ENCODE assay signal across 9 mouse cellular contexts in the genomic region with DNA sequence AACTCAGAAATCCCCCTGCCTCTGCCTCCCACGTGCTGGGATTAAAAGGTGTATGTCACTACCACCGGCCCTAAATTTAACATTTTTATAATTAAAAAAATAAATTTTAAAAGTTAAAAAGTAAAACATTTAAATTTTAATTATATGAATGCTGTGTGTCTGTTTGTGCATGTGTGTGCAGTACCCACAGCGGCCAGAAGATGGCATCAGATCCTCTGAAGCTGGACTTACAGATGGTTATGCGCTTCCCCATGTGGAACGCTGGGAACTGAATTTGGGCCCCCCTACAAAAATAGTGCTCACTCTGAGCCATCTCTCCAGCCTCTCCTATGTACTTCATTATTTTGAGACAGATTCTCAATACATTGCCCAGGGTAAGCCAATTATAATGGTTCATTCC. TPM values are rescaled to one million over a fixed set of nuclear protein-coding genes. Genes with fewer than 3 reads are reported as not detected.
DNase-seq lines count a peak whose midpoint lies in the region; ATAC-seq lines count a peak whose summit lies in the region.
"Had no signal": no experiment of that assay in that cellular context is flagged by ENCODE, and none has a peak within 500 bp of the region (broad histone marks: within the 10 kb centered on the region; RNA-seq: fewer than 3 reads in every experiment).

No protein-coding gene starts in this region.

- H3K4me2 ChIP-seq in hindbrain, embryonic 11.5 days (replicated peaks; ENCODE audit: low read depth, low read length), result no peak overlapping the region
- H3K4me2 ChIP-seq in hindbrain, embryonic 13.5 days, result no peak overlapping the region
- no peak overlapping the region for H3K4me2 ChIP-seq in midbrain, embryonic 16.5 days (ENCODE audit: low read length)
- H3K4me2 ChIP-seq: limb, embryonic 15.5 days had no signal

- H3K9ac ChIP-seq in hindbrain, embryonic 11.5 days (ENCODE audit: low read depth, low read length), result no peak overlapping the region
- no peak overlapping the region for H3K9ac ChIP-seq in hindbrain, embryonic 13.5 days
- no peak overlapping the region for H3K9ac ChIP-seq in midbrain, embryonic 16.5 days (ENCODE audit: low read depth, low read length)
- H3K9ac ChIP-seq: limb, embryonic 15.5 days had no signal

- H3K27me3 ChIP-seq in hindbrain, embryonic 11.5 days (ENCODE audit: control insufficient read depth, insufficient read depth, low read length), result no peaks in the 10 kb centered on the region
- no peaks in the 10 kb centered on the region for H3K27me3 ChIP-seq in hindbrain, embryonic 13.5 days
- no peaks in the 10 kb centered on the region for H3K27me3 ChIP-seq in midbrain, embryonic 16.5 days (ENCODE audit: control insufficient read depth, insufficient read depth, low read depth, low read length)
- H3K27me3 ChIP-seq: limb, embryonic 15.5 days had no signal

- H3K4me3 ChIP-seq in hindbrain, embryonic 11.5 days (ENCODE audit: low read depth, low read length), result no peak overlapping the region
- no peak overlapping the region for H3K4me3 ChIP-seq in hindbrain, embryonic 13.5 days
- no peak overlapping the region for H3K4me3 ChIP-seq in midbrain, embryonic 16.5 days (ENCODE audit: low read depth, low read length)
- H3K4me3 ChIP-seq: limb, embryonic 15.5 days had no signal

- no peak for ATAC-seq in hindbrain, embryonic 11.5 days (ENCODE audit: low FRiP score)
- ATAC-seq in hindbrain, embryonic 13.5 days (ENCODE audit: low FRiP score), result no peak
- 0 out of 2 replicates have a peak, but pooled peaks have one; percentile 48 for ATAC-seq in megakaryocyte progenitor cell, adult 5-6 weeks (replicated peaks; ENCODE audit: poor library complexity)
- no peak for ATAC-seq in midbrain, embryonic 16.5 days

- no peaks in the 10 kb centered on the region for H3K4me1 ChIP-seq in hindbrain, embryonic 11.5 days (replicated peaks; ENCODE audit: control insufficient read depth, insufficient read depth, low read length)
- H3K4me1 ChIP-seq in hindbrain, embryonic 13.5 days (replicated peaks), result no peaks in the 10 kb centered on the region
- H3K4me1 ChIP-seq in midbrain, embryonic 16.5 days (ENCODE audit: control insufficient read depth, insufficient read depth, low read length), result no peaks in the 10 kb centered on the region
- H3K4me1 ChIP-seq: limb, embryonic 15.5 days had no signal

- H3K27ac ChIP-seq in hindbrain, embryonic 11.5 days (ENCODE audit: low read depth, low read length), result no peak overlapping the region
- no peak overlapping the region for H3K27ac ChIP-seq in hindbrain, embryonic 13.5 days
- H3K27ac ChIP-seq in midbrain, embryonic 16.5 days (ENCODE audit: low read length), result no peak overlapping the region
- H3K27ac ChIP-seq: limb, embryonic 15.5 days had no signal

- peak; percentile 13 for DNase-seq in hindbrain, embryonic 11.5 days (ENCODE audit: low spot score)
- DNase-seq in A20 (ENCODE audit: low read depth, low spot score) (peak; percentile 45), NIH3T3 (ENCODE audit: low read depth) (peak; percentile 31)
- no peak for DNase-seq in layer of hippocampus, adult 9-11 months
- DNase-seq in layer of hippocampus, postnatal 14 days (ENCODE audit: low spot score in 2 of 2), result no peak

- H3K9me3 ChIP-seq in hindbrain, embryonic 11.5 days (ENCODE audit: control insufficient read depth, low read length), result no peaks in the 10 kb centered on the region; the same call in 1 of the 2 replicates
- peaks cover 9% of the 10 kb centered on the region for H3K9me3 ChIP-seq in hindbrain, embryonic 13.5 days
- H3K9me3 ChIP-seq in midbrain, embryonic 16.5 days (replicated peaks; ENCODE audit: control insufficient read depth, low read length, poor library complexity, severe bottlenecking), result peaks cover 4% of the 10 kb centered on the region

- WGBS in hindbrain, embryonic 11.5 days, result 56% methylated on average over 5 of the region's 5 CpGs
- WGBS in hindbrain, embryonic 13.5 days, result 64% methylated on average over 5 of the region's 5 CpGs
- 64% methylated on average over 5 of the region's 5 CpGs for WGBS in midbrain, embryonic 16.5 days

- no peaks in the 10 kb centered on the region for H3K36me3 ChIP-seq in hindbrain, embryonic 11.5 days (ENCODE audit: control insufficient read depth, insufficient read depth, low read length)
- no peaks in the 10 kb centered on the region; the same call in 1 of the 2 replicates for H3K36me3 ChIP-seq in hindbrain, embryonic 13.5 days
- no peaks in the 10 kb centered on the region for H3K36me3 ChIP-seq in midbrain, embryonic 16.5 days (ENCODE audit: control insufficient read depth, insufficient read depth, low read length)
- H3K36me3 ChIP-seq: limb, embryonic 15.5 days had no signal

RNA-seq across cellular contexts. Expression of a gene that starts 14.2 kb away (rescaled TPM):
- 3.3 and 3.9 TPM in 2 replicates for polyA plus RNA-seq in hindbrain, embryonic 11.5 days (2014; fragmentation: Nextera tagmentation; extraction: Ambion mirVana)
- polyA plus RNA-seq in hindbrain, embryonic 13.5 days (2015; fragmentation: Nextera tagmentation; extraction: Ambion mirVana), result 3.0 and 6.2 TPM in 2 replicates
- total RNA-seq in megakaryocyte progenitor cell, adult 5-6 weeks (2015), result 0.77 and 1.4 TPM in 2 replicates
- total RNA-seq in megakaryocyte progenitor cell, adult 5-6 weeks (2017), result 0.87 and 1.7 TPM in 2 replicates
- total RNA-seq in layer of hippocampus, postnatal 14 days (2021), result 1 to 10 TPM; 3.8 to 5.1 TPM
- polyA plus RNA-seq in midbrain, embryonic 16.5 days (2015; fragmentation: Nextera tagmentation; extraction: Ambion mirVana), result 4.7 and 5.4 TPM in 2 replicates

RNA-seq across cellular contexts. Expression of a gene that starts 14.4 kb away (rescaled TPM):
- 9.2 and 9.7 TPM in 2 replicates for polyA plus RNA-seq in hindbrain, embryonic 11.5 days (2014; fragmentation: Nextera tagmentation; extraction: Ambion mirVana)
- 16.4 and 17.1 TPM in 2 replicates for polyA plus RNA-seq in hindbrain, embryonic 13.5 days (2015; fragmentation: Nextera tagmentation; extraction: Ambion mirVana)
- total RNA-seq in megakaryocyte progenitor cell, adult 5-6 weeks (2015), result 11.1 and 11.5 TPM in 2 replicates
- 8.4 and 11.4 TPM in 2 replicates for total RNA-seq in megakaryocyte progenitor cell, adult 5-6 weeks (2017)
- total RNA-seq in layer of hippocampus, postnatal 14 days (2021), result 10 to 100 TPM; 23.3 to 24.8 TPM
- 29.1 and 32.2 TPM in 2 replicates for polyA plus RNA-seq in midbrain, embryonic 16.5 days (2015; fragmentation: Nextera tagmentation; extraction: Ambion mirVana)

RNA-seq across cellular contexts. Expression of a gene that starts 41.5 kb away (rescaled TPM):
- 48.3 and 60.9 TPM in 2 replicates for polyA plus RNA-seq in hindbrain, embryonic 11.5 days (2014; fragmentation: Nextera tagmentation; extraction: Ambion mirVana)
- polyA plus RNA-seq in hindbrain, embryonic 13.5 days (2015; fragmentation: Nextera tagmentation; extraction: Ambion mirVana), result 37.9 and 40.3 TPM in 2 replicates
- 139 and 161 TPM in 2 replicates for total RNA-seq in megakaryocyte progenitor cell, adult 5-6 weeks (2015)
- 113 and 160 TPM in 2 replicates for total RNA-seq in megakaryocyte progenitor cell, adult 5-6 weeks (2017)
- total RNA-seq in layer of hippocampus, postnatal 14 days (2021), result 10 to 100 TPM; 68.1 to 68.3 TPM
- polyA plus RNA-seq in midbrain, embryonic 16.5 days (2015; fragmentation: Nextera tagmentation; extraction: Ambion mirVana), result 32.6 and 39.6 TPM in 2 replicates

Comparison
In these comparisons a context has a peak if more than half of its experiments do, and no peak if none do; other contexts are left out.
1. DNase-seq: peak in hindbrain, embryonic 11.5 days (single experiment), A20 (single experiment) and NIH3T3 (single experiment); none in layer of hippocampus, adult 9-11 months (single experiment) and layer of hippocampus, postnatal 14 days (0 of 2).